Mouse (Mus musculus) urinary bladder, postnatal 10 days (tissue): Measurements from ENCODE around the gene 2510039O18Rik.

ENCODE experiments used
- DNase-seq: peaks from one replicate; pipeline ENCODE4 v3.0.0; 2022; ENCODE audit warnings: low spot score

2510039O18Rik gene

GRCm38 (mm10) chr4:147993571-147994095, 52.9 kb downstream of the 2510039O18Rik start:
- no peak for DNase-seq

GRCm38 (mm10) chr4:147995311-147995710, 54.6 kb downstream of the 2510039O18Rik start:
- DNase-seq: no peak
